Mouse (Mus musculus) MEL (cell line): ENCODE results near the gene Cops6.

Experiments
- BHLHE40 ChIP-seq: IDR thresholded peaks from 2 replicates; pipeline ENCODE4 v1.6.1; 2012; ENCODE audit warnings: low read depth, mild to moderate bottlenecking, inconsistent platforms, low read length, improper control_type of control experiment, borderline replicate concordance
- CTCF ChIP-seq, 3 experiments: IDR thresholded peaks in 2 of 3; conservative IDR thresholded peaks in 1 of 3; 2 replicates each; pipeline ENCODE4 v1.5.1; 2011 to 2012; ENCODE audit warnings: low read length in 3 of 3, low read depth in 2 of 3, mild to moderate bottlenecking in 2 of 3, improper control_type of control experiment in 1 of 3, inconsistent platforms in 1 of 3, mixed read lengths in 1 of 3, moderate library complexity in 1 of 3; ENCODE audit not compliant: control insufficient read depth in 1 of 3, insufficient read depth in 1 of 3, poor library complexity in 1 of 3, severe bottlenecking in 1 of 3
- GATA1 ChIP-seq: IDR thresholded peaks from 2 replicates; pipeline ENCODE4 v1.6.1; 2011; ENCODE audit warnings: low read depth, low read length, improper control_type of control experiment
- NRF1 ChIP-seq: IDR thresholded peaks from 2 replicates; pipeline ENCODE4 v1.6.1; 2014; ENCODE audit warnings: low read depth, mild to moderate bottlenecking, inconsistent platforms, low read length, improper control_type of control experiment, moderate library complexity; ENCODE audit not compliant: poor library complexity, insufficient read depth, severe bottlenecking
- POLR2A ChIP-seq, 2 experiments: IDR thresholded peaks; 2 replicates each; pipeline ENCODE4 v1.6.1; 2011 to 2012; ENCODE audit warnings: low read length in 2 of 2, mild to moderate bottlenecking in 2 of 2, control low read depth in 1 of 2, improper control_type of control experiment in 1 of 2, low read depth in 1 of 2, moderate library complexity in 1 of 2; ENCODE audit not compliant: control insufficient read depth in 1 of 2, insufficient read depth in 1 of 2, poor library complexity in 1 of 2
- USF1 ChIP-seq: IDR thresholded peaks from 2 replicates; pipeline ENCODE4 v1.6.1; 2014; ENCODE audit warnings: low read depth, mild to moderate bottlenecking, inconsistent platforms, low read length, improper control_type of control experiment, moderate library complexity
- ZNF384 ChIP-seq: IDR thresholded peaks from 2 replicates; pipeline ENCODE4 v1.6.1; 2012; ENCODE audit warnings: low read depth, mild to moderate bottlenecking, inconsistent platforms, low read length, improper control_type of control experiment

DNA sequence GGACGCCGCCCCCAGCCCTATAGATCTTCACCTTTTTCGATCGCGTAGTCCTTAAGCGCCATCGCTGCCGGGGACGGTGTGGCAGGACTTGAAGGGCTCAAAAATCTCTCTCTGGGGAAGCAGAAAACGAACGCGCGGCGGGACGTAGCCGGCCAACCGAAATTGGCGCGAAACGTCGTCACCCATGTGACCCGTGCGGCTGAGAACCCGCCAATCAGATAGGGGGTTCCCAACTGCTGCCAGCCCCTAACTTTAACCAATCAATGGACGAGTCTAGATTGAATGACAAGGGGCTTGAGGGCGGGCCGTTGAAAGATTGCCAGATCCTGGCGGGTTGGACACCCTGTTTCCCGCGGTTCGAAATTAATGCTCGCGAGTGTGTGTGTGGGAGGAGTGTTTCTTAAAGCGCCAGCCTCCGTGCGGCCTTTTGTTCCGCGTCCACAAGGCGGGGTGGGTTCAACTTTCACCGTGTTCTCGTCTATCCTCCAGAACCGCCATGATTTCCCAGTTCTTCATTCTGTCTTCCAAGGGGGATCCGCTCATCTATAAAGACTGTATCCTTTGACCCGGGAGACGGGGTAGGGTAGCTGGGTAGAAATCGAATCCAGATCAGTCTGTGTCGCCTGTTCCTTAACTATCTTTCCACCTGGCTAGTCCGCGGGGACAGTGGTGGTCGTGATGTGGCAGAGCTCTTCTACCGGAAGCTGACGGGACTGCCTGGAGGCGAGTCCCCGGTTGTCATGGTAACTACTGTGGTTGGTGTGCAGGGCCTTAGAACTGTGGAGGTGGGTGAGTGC lies 11.0 kb downstream of the Cops6 start, which contains the start of the genes Ap4m1 and Mcm7:
- TF ChIP-seq CTCF (IDR thresholded peaks at IDR 0.05 in 2 of 3, conservative IDR thresholded peaks at IDR 0.05 in 1 of 3; ENCODE audit: control insufficient read depth in 1 of 3, insufficient read depth in 1 of 3, low read depth in 2 of 3, low read length in 3 of 3, poor library complexity in 1 of 3, severe bottlenecking in 1 of 3) (no peak), ZNF384 (no peak), NRF1 (no peak), BHLHE40 (no peak), USF1 (peak; percentile 96), POLR2A (IDR thresholded peaks at IDR 0.05; ENCODE audit: control insufficient read depth in 1 of 2, insufficient read depth in 1 of 2, low read depth in 1 of 2, low read length in 2 of 2, poor library complexity in 1 of 2) (peak; percentile 52 to 78; a peak in 3 of 4 replicates), GATA1 (peak; percentile 74)
